Mouse (Mus musculus) heart, adult 2 months (tissue): ENCODE measurements around the gene Tiam2.

Experiments used
- CTCF ChIP-seq: fragments of 200-600 bp; IDR thresholded peaks from 2 replicates; pipeline ENCODE4 v1.8.1; 2022; ENCODE audit warnings: antibody characterized with exemption, mild to moderate bottlenecking, moderate library complexity
- EP300 ChIP-seq: fragments of 200-500 bp; IDR thresholded peaks from 2 replicates; pipeline ENCODE4 v1.6.1; 2011; ENCODE audit warnings: low read depth, low read length, control low read depth; ENCODE audit not compliant: insufficient read depth
- POLR2A ChIP-seq: fragments of 200-500 bp; IDR thresholded peaks from 2 replicates; pipeline ENCODE4 v1.6.1; 2011; ENCODE audit warnings: mild to moderate bottlenecking, low read depth, low read length, control low read depth; ENCODE audit not compliant: insufficient read depth

DNA sequence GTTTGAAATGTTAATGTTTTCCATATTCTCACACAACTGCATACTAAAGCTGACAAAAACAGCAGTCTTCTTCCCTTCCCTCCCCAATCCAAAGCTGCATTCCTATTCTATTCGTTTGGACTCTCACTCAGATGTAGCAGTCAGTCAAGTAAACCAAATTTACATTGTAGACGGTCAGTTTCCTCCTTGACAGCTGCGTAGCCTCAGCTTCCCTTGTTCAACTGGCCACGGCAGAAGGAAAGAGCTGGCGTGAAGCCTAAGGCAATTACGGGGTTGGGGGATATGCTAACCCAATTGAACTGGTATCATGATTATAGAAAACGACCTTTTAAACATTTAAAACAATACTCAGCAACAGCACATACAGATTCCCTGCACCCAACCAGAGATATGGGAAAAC is 221.4 kb downstream of the Tiam2 start:
- TF ChIP-seq EP300 (no peak), POLR2A (no peak), CTCF (no peak)
